Mouse (Mus musculus) gastrocnemius, adult 2 months (tissue): ENCODE measurements at regions not wholly inside any gene's neighbourhood (a gene's known extent, or its start where the extent isn't known, plus 50 kb on each side); places are given as distances from the start of the nearest gene placed in this dataset.

ENCODE experiments used
- DNase-seq: peaks from one replicate; pipeline ENCODE4 v3.0.0; 2022
- H3K27ac ChIP-seq: fragments of 200-600 bp; 2 replicates; pipeline ENCODE4 v1.8.1; 2022; ENCODE audit warnings: mild to moderate bottlenecking
- H3K4me3 ChIP-seq: fragments of 200-600 bp; 2 replicates; pipeline ENCODE4 v1.8.1; 2022; ENCODE audit warnings: mild to moderate bottlenecking, moderate library complexity
- CTCF ChIP-seq: fragments of 200-600 bp; IDR thresholded peaks from 2 replicates; pipeline ENCODE4 v1.8.1; 2022; ENCODE audit warnings: antibody characterized with exemption, mild to moderate bottlenecking, moderate library complexity
- intact Hi-C: fragments of 180-260 bp; cut with DNase I; formaldehyde crosslinking; loops from one replicate; pipeline ENCODE4 v1.15.1; 2025

- no peak for TF ChIP-seq CTCF
- Histone ChIP-seq H3K4me3 (no peak overlapping the region), H3K27ac (no peak overlapping the region)
- intact Hi-C loops, result no loop called here
- DNase-seq, result no peak
Measured at GRCm38 (mm10) chr1:88959715-88960114, 110.5 kb upstream of the Sh3bp4 start.

- no peak overlapping the region for H3K4me3 ChIP-seq
- intact Hi-C loops, result no loop called here
- no peak for TF ChIP-seq CTCF
- no peak overlapping the region for H3K27ac ChIP-seq
- no peak for DNase-seq
Measured at GRCm38 (mm10) chr1:88960142-88960541, 110.1 kb upstream of the Sh3bp4 start.

DNA sequence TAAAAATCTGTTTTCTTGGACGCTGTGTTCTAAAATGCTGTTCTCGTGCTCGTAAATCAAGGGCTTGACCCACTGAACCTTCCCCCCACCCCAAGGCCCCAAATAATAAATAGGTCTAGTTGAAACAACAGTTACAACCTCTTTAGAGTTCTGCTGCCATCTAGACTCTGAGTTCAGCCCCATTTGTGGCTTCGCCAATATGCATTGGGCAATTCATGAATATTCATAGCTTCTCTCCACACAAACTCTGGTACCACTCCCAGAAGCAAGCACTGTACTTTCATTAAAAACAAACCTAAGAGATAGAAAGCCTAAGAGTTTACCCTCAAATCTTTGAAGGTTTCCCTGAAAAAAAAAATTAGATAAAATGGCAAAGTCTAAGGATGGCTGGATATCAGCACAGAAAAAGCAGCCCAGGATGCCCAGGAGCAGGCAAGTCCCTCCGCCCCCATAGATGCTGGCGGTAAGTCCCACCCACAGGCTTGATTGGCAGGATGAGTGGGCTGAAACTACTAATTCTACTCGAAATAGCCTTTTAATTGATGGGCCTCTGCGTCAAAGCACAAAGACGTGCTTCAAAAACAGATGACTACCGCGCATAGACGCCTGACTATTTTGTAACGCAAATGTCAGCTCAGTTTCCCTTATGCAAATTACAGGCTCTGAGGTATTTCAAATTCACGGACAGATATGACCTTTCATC, 106.0 kb upstream of the Sh3bp4 start:
- no peak for DNase-seq
- H3K27ac ChIP-seq, result no peak overlapping the region
- no peak for TF ChIP-seq CTCF
- no peak overlapping the region for H3K4me3 ChIP-seq
- intact Hi-C loops, result no loop called here

DNA sequence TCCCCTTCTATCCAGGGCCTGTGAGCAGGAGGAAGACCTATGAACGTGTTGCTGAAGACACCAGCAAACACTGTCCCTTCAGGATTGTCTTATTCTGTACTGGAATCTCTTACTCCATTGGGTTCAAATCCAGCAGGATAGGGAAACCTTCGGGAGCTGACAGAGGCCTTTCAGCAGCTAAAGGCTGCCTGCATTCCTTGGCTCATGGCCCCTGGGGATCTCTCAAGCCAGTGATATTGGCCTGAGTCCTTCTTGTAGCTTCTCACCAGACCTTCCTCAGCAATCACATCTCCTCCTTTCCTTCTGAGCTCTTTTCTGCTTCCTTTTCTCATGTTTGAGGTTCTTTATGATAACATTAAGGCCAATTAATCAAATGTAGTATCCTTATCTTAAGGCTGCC, 103.8 kb upstream of the Sh3bp4 start:
- Histone ChIP-seq H3K27ac (no peak overlapping the region), H3K4me3 (no peak overlapping the region)
- peak; percentile 40 for DNase-seq
- intact Hi-C loops, result no loop called here
- no peak for TF ChIP-seq CTCF

DNA sequence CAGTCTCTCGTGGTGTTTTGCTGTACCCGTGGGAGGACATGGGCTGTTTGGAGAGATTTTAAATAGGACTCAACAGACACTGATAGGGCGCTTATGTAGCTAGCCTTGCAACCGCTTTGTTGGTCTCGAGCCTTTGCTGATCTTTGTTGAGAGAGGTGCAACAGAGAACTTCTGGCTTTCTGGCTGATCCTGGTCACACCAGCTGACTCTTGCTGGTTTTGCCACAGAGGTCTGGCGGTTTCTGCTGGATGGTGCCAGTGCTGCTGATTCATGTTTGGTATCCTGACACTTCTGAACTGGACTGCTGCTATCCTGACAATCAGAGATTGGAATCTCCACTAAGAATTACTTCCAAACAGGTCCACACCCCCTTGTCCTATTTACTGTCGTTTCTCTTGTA, 102.1 kb upstream of the Sh3bp4 start:
- no peak for DNase-seq
- no peak for TF ChIP-seq CTCF
- intact Hi-C loops, result no loop called here

GRCm38 (mm10) chr1:88969016-88969415, 101.2 kb upstream of the Sh3bp4 start:
- Histone ChIP-seq H3K4me3 (no peak overlapping the region), H3K27ac (no peak overlapping the region)
- no peak for DNase-seq
- intact Hi-C loops, result no loop called here
- no peak for TF ChIP-seq CTCF

More for the DNA sequence above, 102.1 kb upstream of the Sh3bp4 start:
- no peak overlapping the region for H3K4me3 ChIP-seq
- no peak overlapping the region for H3K27ac ChIP-seq

- DNase-seq, result no peak
- Histone ChIP-seq H3K4me3 (no peak overlapping the region), H3K27ac (no peak overlapping the region)
- TF ChIP-seq CTCF, result no peak
- intact Hi-C loops, result no loop called here
Measured at GRCm38 (mm10) chr1:88969630-88970029, 100.6 kb upstream of the Sh3bp4 start.

DNA sequence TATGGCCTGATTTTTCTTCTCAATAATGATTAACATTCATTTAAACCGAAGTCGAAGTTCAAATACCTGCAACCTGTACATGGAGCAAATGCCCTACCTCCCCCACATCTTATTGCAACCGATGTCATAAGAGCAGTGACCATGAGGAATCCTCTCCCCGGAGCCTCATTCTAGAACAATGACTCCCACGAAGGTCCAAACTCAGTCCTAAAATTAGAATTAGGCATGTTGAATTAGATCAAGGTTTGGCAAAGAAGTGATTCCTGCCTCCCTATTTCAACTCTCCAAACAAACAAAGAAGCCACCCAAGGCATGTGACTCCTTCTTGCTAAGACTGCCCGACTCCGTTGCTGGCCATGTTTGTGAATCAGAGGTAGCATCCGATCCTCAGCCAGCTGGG, 94.1 kb upstream of the Sh3bp4 start:
- intact Hi-C loops, result no loop called here
- H3K27ac ChIP-seq, result no peak overlapping the region
- H3K4me3 ChIP-seq, result no peak overlapping the region
- DNase-seq, result no peak
- no peak for TF ChIP-seq CTCF

DNA sequence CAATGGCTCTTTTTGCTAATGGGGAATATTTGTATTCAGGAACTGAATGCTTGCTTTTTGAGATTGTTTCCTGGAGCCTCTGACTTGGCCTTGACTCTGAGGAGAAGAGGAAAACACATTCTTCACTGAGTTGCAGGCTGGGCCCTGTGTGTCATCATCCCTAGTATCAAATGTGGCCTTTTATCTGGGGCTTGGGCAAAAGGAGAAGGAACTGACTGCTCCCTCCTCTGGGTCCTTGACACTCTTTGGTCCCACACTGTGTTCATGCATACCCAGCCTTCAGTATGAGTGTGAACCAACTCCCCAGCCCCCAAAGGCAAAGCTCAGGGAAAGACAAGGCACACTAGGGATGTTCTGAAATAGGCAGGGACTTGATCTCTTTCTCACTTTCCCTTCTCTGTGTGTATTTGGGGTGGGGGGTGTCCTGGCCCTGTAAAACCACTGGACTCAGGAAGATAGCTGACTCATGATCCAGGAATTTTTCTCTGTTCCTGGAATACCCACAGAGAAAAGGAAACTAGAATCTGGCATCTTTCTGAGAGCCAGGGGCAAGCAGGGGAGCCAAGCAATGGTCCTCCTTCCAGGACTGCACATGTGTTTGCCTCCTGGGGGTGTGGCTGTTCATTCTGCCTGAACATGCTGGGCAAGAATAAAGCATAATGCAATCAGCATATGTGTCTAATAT, 82.1 kb upstream of the Sh3bp4 start:
- Histone ChIP-seq H3K27ac (no peak overlapping the region), H3K4me3 (no peak overlapping the region)
- no peak for DNase-seq
- no peak for TF ChIP-seq CTCF
- intact Hi-C loops, result no loop called here

DNA sequence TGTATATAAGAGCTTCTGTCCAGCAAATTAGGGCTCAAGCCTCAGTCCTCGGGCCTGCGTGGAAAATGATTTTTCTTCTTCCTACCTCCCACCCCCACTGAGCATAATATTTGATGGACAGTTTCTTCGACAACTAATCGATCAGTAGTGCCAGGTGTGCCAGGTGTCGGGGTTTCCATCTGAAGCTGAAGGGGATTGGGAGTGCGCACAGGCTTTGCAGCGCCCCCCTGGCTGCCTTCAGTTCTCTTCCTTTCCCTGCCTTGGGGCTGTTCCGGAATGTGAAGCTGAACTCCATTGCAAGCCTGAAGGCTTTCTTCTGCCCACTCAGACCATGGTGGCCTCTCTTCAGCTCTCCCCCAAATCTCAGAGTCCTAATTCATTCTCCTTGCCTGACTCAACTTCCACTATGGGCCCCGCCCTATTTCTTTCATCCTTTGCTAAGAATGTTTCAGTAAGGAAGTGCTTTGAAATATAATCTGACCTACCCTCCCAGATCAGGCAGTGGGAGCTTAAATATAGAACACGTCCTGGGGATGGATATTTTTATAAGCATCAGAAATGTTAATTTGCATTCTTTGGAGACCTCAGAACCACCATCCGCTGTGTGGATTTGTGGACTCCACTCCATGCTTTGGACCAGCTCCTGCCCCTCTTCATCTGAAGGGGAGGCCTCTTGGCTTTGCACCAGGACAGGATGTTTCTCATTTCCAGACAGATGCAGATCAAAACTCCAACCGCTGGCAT, 75.5 kb upstream of the Sh3bp4 start:
- H3K4me3 ChIP-seq, result no peak overlapping the region
- DNase-seq, result no peak
- TF ChIP-seq CTCF, result no peak
- intact Hi-C loops, result no loop called here
- peak overlapping the region; percentile 48; the same call in 1 of the 2 replicates for H3K27ac ChIP-seq

GRCm38 (mm10) chr1:88995945-88996344, 74.3 kb upstream of the Sh3bp4 start:
- no peak for TF ChIP-seq CTCF
- Histone ChIP-seq H3K27ac (no peak overlapping the region), H3K4me3 (no peak overlapping the region)
- intact Hi-C loops, result no loop called here
- DNase-seq, result no peak

- H3K4me3 ChIP-seq, result no peak overlapping the region
- no peak for DNase-seq
- no peak for TF ChIP-seq CTCF
- intact Hi-C loops, result no loop called here
- no peak overlapping the region for H3K27ac ChIP-seq
Measured at GRCm38 (mm10) chr1:88996657-88997056, 73.6 kb upstream of the Sh3bp4 start.

GRCm38 (mm10) chr1:88997847-88998246, 72.4 kb upstream of the Sh3bp4 start:
- intact Hi-C loops, result no loop called here
- Histone ChIP-seq H3K27ac (no peak overlapping the region), H3K4me3 (no peak overlapping the region)
- DNase-seq, result no peak
- no peak for TF ChIP-seq CTCF
